Comparison of ENCODE assay signal across 7 mouse cellular contexts in the genomic region with DNA sequence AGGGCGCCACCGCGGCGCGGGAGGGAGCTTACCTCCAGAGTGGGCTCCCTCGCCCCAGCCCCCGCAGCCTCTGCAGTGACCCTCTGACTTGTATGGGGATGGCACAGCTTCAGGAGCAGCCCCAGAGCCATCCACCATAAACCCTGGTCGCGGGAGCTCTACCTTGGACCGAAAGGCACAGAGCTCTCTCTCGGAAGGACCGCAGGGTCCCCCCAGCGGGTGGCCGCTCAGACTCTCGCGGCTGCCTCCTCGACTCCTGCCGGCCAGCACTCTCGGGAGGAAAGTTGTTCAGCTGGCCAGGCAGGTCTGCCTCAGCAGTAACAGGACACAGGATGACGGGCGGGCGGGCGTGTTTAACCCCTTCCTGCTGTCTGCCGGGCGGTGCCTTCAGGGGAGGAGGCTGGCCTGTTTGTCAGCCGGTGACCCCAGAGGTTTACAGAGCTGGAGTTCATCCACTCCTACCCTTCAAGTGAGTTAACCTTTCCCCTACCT. TPM values are rescaled to one million over a fixed set of nuclear protein-coding genes. Genes with fewer than 3 reads are reported as not detected.
A peak's percentile ranks its signal among the peaks of the same experiment; 100 is the strongest.
DNase-seq lines count a peak whose midpoint lies in the region; ATAC-seq lines count a peak whose summit lies in the region.

A gene (minus strand): TSS at position 314 of the 492 bp plus-strand sequence.

- no peaks in the 10 kb centered on the region for H3K36me3 ChIP-seq in embryonic facial prominence, embryonic 14.5 days (ENCODE audit: control insufficient read depth, insufficient read depth, low read length)
- no peaks in the 10 kb centered on the region for H3K36me3 ChIP-seq in hindbrain, embryonic 11.5 days (ENCODE audit: control insufficient read depth, insufficient read depth, low read length)
- no peaks in the 10 kb centered on the region for H3K36me3 ChIP-seq in limb, embryonic 13.5 days
- H3K36me3 ChIP-seq in midbrain, embryonic 14.5 days (ENCODE audit: control insufficient read depth, insufficient read depth, low read length): no peaks in the 10 kb centered on the region

- H3K27ac ChIP-seq in embryonic facial prominence, embryonic 14.5 days (replicated peaks; ENCODE audit: low read depth, low read length): peak within 1 kb of the TSS; percentile 75
- no peak within 1 kb of the TSS for H3K27ac ChIP-seq in hindbrain, embryonic 11.5 days (ENCODE audit: low read depth, low read length)
- H3K27ac ChIP-seq in limb, embryonic 13.5 days: peak within 1 kb of the TSS; percentile 79; the same call in 1 of the 2 replicates
- no peak within 1 kb of the TSS for H3K27ac ChIP-seq in midbrain, embryonic 14.5 days (replicated peaks; ENCODE audit: low read depth, low read length)

- H3K9me3 ChIP-seq in embryonic facial prominence, embryonic 14.5 days (ENCODE audit: control insufficient read depth, low read length): no peaks in the 10 kb centered on the region
- H3K9me3 ChIP-seq in hindbrain, embryonic 11.5 days (ENCODE audit: control insufficient read depth, low read length): no peaks in the 10 kb centered on the region
- no peaks in the 10 kb centered on the region for H3K9me3 ChIP-seq in limb, embryonic 13.5 days
- no peaks in the 10 kb centered on the region for H3K9me3 ChIP-seq in midbrain, embryonic 14.5 days (ENCODE audit: control insufficient read depth, low read length)

- no peaks in the 10 kb centered on the region; the same call in 1 of the 2 replicates for H3K27me3 ChIP-seq in embryonic facial prominence, embryonic 14.5 days (replicated peaks; ENCODE audit: control insufficient read depth, insufficient read depth, low read length)
- peaks cover 15% of the 10 kb centered on the region for H3K27me3 ChIP-seq in hindbrain, embryonic 11.5 days (ENCODE audit: control insufficient read depth, insufficient read depth, low read length)
- no peaks in the 10 kb centered on the region for H3K27me3 ChIP-seq in limb, embryonic 13.5 days
- peaks cover 8% of the 10 kb centered on the region; the same call in 1 of the 2 replicates for H3K27me3 ChIP-seq in midbrain, embryonic 14.5 days (ENCODE audit: control insufficient read depth, insufficient read depth, low read length)

- peak within 1 kb of the TSS; percentile 42 for H3K4me3 ChIP-seq in embryonic facial prominence, embryonic 14.5 days (ENCODE audit: low read depth, low read length)
- H3K4me3 ChIP-seq in hindbrain, embryonic 11.5 days (ENCODE audit: low read depth, low read length): peak within 1 kb of the TSS; percentile 26
- peak within 1 kb of the TSS; percentile 44 for H3K4me3 ChIP-seq in limb, embryonic 13.5 days
- H3K4me3 ChIP-seq in midbrain, embryonic 14.5 days (replicated peaks; ENCODE audit: low read depth, low read length): peak within 1 kb of the TSS; percentile 24

- WGBS in embryonic facial prominence, embryonic 14.5 days: 0% methylated on average over 20 of the region's 26 CpGs
- under 1% methylated on average over 21 of the region's 26 CpGs for WGBS in hindbrain, embryonic 11.5 days
- WGBS in limb, embryonic 13.5 days: 1% methylated on average over 26 of the region's 26 CpGs
- WGBS in midbrain, embryonic 14.5 days: under 1% methylated on average over 26 of the region's 26 CpGs

- DNase-seq in cerebellum, adult 11 months: peak; percentile 50
- peak; percentile 62 for DNase-seq in embryonic facial prominence, embryonic 14.5 days (ENCODE audit: low spot score)
- DNase-seq in hindbrain, embryonic 11.5 days (ENCODE audit: low spot score): peak; percentile 52
- peak; percentile 61 for DNase-seq in midbrain, embryonic 14.5 days
- peak; percentile 65 to 75 for DNase-seq in urinary bladder, postnatal 4 days (ENCODE audit: low spot score in 2 of 2)
- DNase-seq in frontal cortex, adult 2 months (ENCODE audit: extremely low spot score in 1 of 2, low spot score in 1 of 2): no peak

- peak within 1 kb of the TSS; percentile 63 for H3K9ac ChIP-seq in embryonic facial prominence, embryonic 14.5 days (ENCODE audit: low read depth, low read length)
- peak within 1 kb of the TSS; percentile 49; the same call in 1 of the 2 replicates for H3K9ac ChIP-seq in hindbrain, embryonic 11.5 days (ENCODE audit: low read depth, low read length)
- peak within 1 kb of the TSS; percentile 65 for H3K9ac ChIP-seq in limb, embryonic 13.5 days
- peak within 1 kb of the TSS; percentile 26; the same call in 1 of the 2 replicates for H3K9ac ChIP-seq in midbrain, embryonic 14.5 days (replicated peaks; ENCODE audit: low read length)

- peak; percentile 55 for ATAC-seq in embryonic facial prominence, embryonic 14.5 days (ENCODE audit: low read depth)
- ATAC-seq in hindbrain, embryonic 11.5 days (ENCODE audit: low FRiP score): 0 out of 2 replicates have a peak, but pooled peaks have one; percentile 30
- peak; percentile 13; the same call in 1 of the 2 replicates for ATAC-seq in limb, embryonic 13.5 days (ENCODE audit: low FRiP score, low read depth)
- 0 out of 2 replicates have a peak, but pooled peaks have one; percentile 31 for ATAC-seq in midbrain, embryonic 14.5 days (ENCODE audit: low FRiP score, low TSS enrichment)

- H3K4me1 ChIP-seq in embryonic facial prominence, embryonic 14.5 days (ENCODE audit: control insufficient read depth, insufficient read depth, low read length): peaks cover 40% of the 10 kb centered on the region
- peaks cover 10% of the 10 kb centered on the region for H3K4me1 ChIP-seq in hindbrain, embryonic 11.5 days (replicated peaks; ENCODE audit: control insufficient read depth, insufficient read depth, low read length)
- H3K4me1 ChIP-seq in limb, embryonic 13.5 days: peaks cover 46% of the 10 kb centered on the region
- H3K4me1 ChIP-seq in midbrain, embryonic 14.5 days (ENCODE audit: control insufficient read depth, insufficient read depth, low read length): peaks cover 23% of the 10 kb centered on the region

- peak within 1 kb of the TSS; percentile 80 for H3K4me2 ChIP-seq in embryonic facial prominence, embryonic 14.5 days (ENCODE audit: low read depth, low read length)
- peak within 1 kb of the TSS; percentile 56 for H3K4me2 ChIP-seq in hindbrain, embryonic 11.5 days (replicated peaks; ENCODE audit: low read depth, low read length)
- H3K4me2 ChIP-seq in limb, embryonic 13.5 days (replicated peaks): peak within 1 kb of the TSS; percentile 80
- peak within 1 kb of the TSS; percentile 53 for H3K4me2 ChIP-seq in midbrain, embryonic 14.5 days (ENCODE audit: low read length)

RNA-seq across cellular contexts. Expression of the gene that starts here (rescaled TPM):
- 4.3 and 6.6 TPM in 2 replicates for polyA plus RNA-seq in embryonic facial prominence, embryonic 14.5 days (2014; fragmentation: Nextera tagmentation; extraction: Ambion mirVana)
- 0.80 and 1.3 TPM in 2 replicates for polyA plus RNA-seq in hindbrain, embryonic 11.5 days (2014; fragmentation: Nextera tagmentation; extraction: Ambion mirVana)
- polyA plus RNA-seq in limb, embryonic 13.5 days (2015; fragmentation: Nextera tagmentation; extraction: Ambion mirVana): 3.1 TPM in 2 replicates
- 0.23 and 0.43 TPM in 2 replicates for polyA plus RNA-seq in midbrain, embryonic 14.5 days (2014; fragmentation: Nextera tagmentation; extraction: Ambion mirVana)
- polyA plus RNA-seq in frontal cortex, adult 2 months (2012; rRNA removed): 0.60 and 1.2 TPM in 2 replicates

Comparison
In these comparisons a context has a peak if more than half of its experiments do, and no peak if none do; other contexts are left out.
1. Peak in DNase-seq, ATAC-seq, H3K4me3 ChIP-seq, H3K9ac ChIP-seq and H3K4me2 ChIP-seq in midbrain, embryonic 14.5 days; RNA of the gene not detected or under 1 TPM.
2. DNase-seq: peak in cerebellum, adult 11 months (single experiment), embryonic facial prominence, embryonic 14.5 days (single experiment), hindbrain, embryonic 11.5 days (single experiment) and urinary bladder, postnatal 4 days (2 of 2); none in frontal cortex, adult 2 months (0 of 2).
3. H3K27ac ChIP-seq: peak in embryonic facial prominence, embryonic 14.5 days (single experiment) and limb, embryonic 13.5 days (single experiment); none in hindbrain, embryonic 11.5 days (single experiment) and midbrain, embryonic 14.5 days (single experiment).
4. Peak in every context shown above with its lines, with median percentiles within 50 percentile points of each other: ATAC-seq, H3K4me2 ChIP-seq, H3K4me3 ChIP-seq and H3K9ac ChIP-seq.